Mouse (Mus musculus): Measurements from ENCODE around the gene Tnpo3.
"Not testable (repeated sequence)": the region's sequence is repeated elsewhere in the genome, so short reads cannot be mapped to it uniquely, and the experiment has no call there.

The Tnpo3 gene

DNA sequence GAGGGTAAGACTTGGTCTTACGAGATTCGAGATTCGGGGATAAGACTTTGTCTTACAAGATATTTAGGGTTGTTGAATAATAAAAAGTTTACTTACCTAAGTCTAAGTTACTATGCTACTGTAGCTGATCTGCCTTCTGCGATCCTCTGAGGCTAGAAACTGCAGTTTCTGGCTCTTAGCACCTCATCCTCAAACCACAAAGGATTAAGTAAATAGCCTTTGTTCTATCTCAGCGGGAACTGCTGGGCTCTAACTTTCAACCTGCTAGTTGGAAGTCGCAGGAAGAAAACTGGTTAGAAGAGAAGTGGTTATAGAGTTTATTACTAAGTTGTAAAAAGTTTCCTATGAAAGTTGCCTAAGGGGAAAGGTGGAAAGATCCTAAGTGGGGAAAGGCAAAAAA is 12.6 kb upstream of the Tnpo3 start:
- intact Hi-C loops (cut with DNase I), result no loop called here

GRCm38 (mm10) chr6:29620840-29621543 is 11.3 kb upstream of the Tnpo3 start:
- intact Hi-C loops (cut with DNase I), result no loop called here

- intact Hi-C loops (cut with DNase I), result no loop called here
These were observed 10.5 kb upstream of the Tnpo3 start for GRCm38 (mm10) chr6:29620176-29620575.

- intact Hi-C loops (cut with DNase I), result not testable (repeated sequence)
These were observed 443 bp upstream of the Tnpo3 start for GRCm38 (mm10) chr6:29610020-29610640.

- intact Hi-C loops (cut with DNase I), result no loop called here
These were observed 9.5 kb downstream of the Tnpo3 start for GRCm38 (mm10) chr6:29600188-29600587.

GRCm38 (mm10) chr6:29595656-29596055 is 14.0 kb downstream of the Tnpo3 start:
- intact Hi-C loops (cut with DNase I), result no loop called here

DNA sequence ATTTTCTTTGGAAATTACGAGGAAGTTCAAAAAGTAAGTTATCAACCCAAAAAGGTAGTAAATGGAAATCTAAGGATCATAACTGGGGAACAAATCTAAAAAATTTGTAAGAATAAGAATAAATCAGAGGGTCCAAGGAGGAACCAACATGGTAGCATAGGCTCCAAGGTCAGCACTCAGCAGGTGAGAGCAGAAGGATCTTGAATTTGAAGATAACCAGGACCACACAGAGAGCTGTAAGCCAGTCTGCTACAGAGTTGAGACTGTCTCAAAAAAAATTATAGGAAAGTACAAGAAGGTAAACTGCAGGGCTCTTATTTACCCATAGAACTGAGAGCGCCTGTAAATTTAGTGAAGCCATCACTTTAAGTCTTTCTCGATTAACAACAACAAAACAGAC is 28.5 kb downstream of the Tnpo3 start:
- intact Hi-C loops (cut with DNase I), result no loop called here

GRCm38 (mm10) chr6:29580770-29581169 is 28.9 kb downstream of the Tnpo3 start:
- intact Hi-C loops (cut with DNase I), result no loop called here

- intact Hi-C loops (cut with DNase I), result not testable (repeated sequence)
These were observed 33.3 kb downstream of the Tnpo3 start for GRCm38 (mm10) chr6:29576388-29576787.

GRCm38 (mm10) chr6:29557112-29557511 is 52.6 kb downstream of the Tnpo3 start:
- intact Hi-C loops (cut with DNase I), result no loop called here

- intact Hi-C loops (cut with DNase I), result no loop called here
These were observed 57.2 kb downstream of the Tnpo3 start for GRCm38 (mm10) chr6:29552526-29552925.

DNA sequence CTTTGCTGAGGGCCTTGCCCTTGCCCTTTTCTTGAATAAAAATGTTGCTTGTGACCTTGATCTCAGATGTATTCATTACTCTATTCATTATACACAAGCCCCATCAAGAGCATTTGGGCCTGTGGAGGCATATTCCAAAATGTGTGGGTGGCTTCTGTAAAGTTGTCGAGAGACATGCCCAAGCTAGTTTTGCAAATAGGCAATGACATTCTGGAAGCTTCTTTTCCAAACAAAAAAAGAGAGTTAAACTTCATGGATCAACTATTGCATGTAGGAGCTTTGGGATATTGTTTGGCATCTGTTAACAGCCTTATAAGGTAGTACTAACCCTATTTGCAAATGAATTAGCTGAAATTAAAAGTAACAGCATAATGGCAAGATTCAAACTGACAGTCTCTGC is 61.6 kb downstream of the Tnpo3 start:
- intact Hi-C loops (cut with DNase I), result no loop called here

- intact Hi-C loops (cut with DNase I), result no loop called here
These were observed 62.1 kb downstream of the Tnpo3 start for GRCm38 (mm10) chr6:29547582-29547981.

DNA sequence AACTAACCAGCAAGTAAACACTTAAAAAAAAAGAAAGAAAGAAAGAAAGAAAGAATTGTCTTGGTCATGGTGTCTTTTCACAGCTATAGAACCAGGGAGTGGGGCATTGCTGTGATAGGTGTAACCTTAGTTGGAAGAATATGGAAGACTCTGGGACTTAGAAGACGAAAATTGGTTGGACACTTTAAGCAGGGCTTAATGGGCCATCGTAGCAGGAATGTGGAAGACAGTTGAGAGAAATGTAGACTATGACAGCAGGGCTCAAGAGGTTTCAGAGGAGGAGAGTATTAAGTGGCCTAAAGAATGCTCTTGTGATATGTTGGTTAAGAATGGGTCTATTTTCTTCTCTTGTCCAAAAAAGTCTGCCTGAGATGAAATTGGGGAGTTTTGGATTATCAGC is 64.1 kb downstream of the Tnpo3 start:
- intact Hi-C loops (cut with DNase I), result no loop called here

DNA sequence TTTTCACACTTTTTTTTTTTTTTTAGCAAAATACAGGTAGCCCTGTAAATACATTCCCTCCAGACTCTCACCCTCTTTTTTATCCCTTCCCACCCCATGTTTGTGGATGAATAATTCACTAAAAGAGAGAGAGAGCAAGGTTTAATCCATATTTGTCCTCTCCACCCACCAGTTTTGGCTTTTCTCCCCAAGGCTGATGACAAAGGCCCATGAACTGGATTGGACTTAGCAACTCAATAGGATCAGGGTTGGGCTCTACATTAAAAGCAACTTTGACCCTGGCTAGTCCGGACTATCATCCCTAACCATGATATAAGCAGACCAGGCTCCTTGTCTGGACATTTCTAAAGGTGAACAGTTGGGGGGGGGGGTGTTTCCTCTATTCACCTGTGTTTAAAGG is 68.7 kb downstream of the Tnpo3 start:
- intact Hi-C loops (cut with DNase I), result no loop called here

DNA sequence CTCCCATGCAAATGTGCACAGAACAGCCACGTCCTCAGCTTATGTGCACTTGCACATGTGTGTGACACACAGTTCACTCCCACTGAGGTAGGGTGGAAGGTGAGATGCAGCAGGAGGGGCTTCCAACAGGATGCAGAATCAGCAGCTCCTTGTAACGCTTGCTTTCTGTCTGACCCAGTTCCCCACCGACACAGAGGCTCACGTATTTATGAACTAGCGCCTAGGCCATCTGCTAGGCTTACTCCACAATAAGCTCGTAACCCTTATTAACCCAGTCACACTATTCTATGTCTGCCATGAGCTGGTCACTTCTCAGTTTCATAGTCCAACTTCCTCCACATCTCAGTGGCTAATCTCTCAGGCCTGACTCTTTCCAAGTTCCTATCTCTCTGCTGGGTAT is 69.5 kb downstream of the Tnpo3 start:
- intact Hi-C loops (cut with DNase I), result no loop called here

GRCm38 (mm10) chr6:29539502-29539901 is 70.2 kb downstream of the Tnpo3 start:
- intact Hi-C loops (cut with DNase I), result no loop called here

DNA sequence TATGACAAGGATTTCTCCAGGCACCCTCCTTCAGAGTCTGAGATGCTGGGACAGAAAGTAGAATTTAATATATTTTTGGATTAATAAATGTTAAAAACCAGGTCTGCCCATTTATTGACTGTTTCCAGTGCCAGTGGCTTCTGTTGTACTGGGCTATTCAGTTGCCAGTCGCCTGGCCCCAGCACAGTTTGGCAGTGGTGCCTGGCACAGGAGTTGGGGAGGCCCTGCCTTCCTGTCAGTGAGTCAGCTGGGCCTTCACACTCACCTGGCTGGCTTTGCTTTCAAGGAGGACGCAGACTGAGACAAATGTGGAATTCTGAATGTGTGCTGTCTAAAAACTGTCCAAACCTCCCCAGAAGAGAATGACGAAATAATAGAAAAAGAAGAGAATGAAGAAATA is 72.5 kb downstream of the Tnpo3 start:
- intact Hi-C loops (cut with DNase I), result no loop called here

- intact Hi-C loops (cut with DNase I), result no loop called here
These were observed 73.0 kb downstream of the Tnpo3 start for GRCm38 (mm10) chr6:29536651-29537193.

GRCm38 (mm10) chr6:29535316-29535715 is 74.4 kb downstream of the Tnpo3 start:
- intact Hi-C loops (cut with DNase I), result no loop called here

- intact Hi-C loops (cut with DNase I), result no loop called here
These were observed 79.6 kb downstream of the Tnpo3 start for GRCm38 (mm10) chr6:29530050-29530449.

- intact Hi-C loops (cut with DNase I), result no loop called here
These were observed 80.3 kb downstream of the Tnpo3 start for GRCm38 (mm10) chr6:29529444-29529820.

Data from adrenal gland (tissue).